Mouse (Mus musculus): Measurements from ENCODE around the gene Cep128.

Gene Cep128

GRCm38 (mm10) chr12:91307733-91308132, 76.5 kb downstream of the Cep128 start:
- DNase-seq (ENCODE audit: low spot score): no peak

GRCm38 (mm10) chr12:91305769-91306168, 78.4 kb downstream of the Cep128 start:
- no peak for DNase-seq (ENCODE audit: low spot score)

- no peak for DNase-seq (ENCODE audit: low spot score)
Measured at GRCm38 (mm10) chr12:91305038-91305437, 79.2 kb downstream of the Cep128 start.

- no peak for DNase-seq (ENCODE audit: low spot score)
Measured at GRCm38 (mm10) chr12:91298700-91299099, 85.5 kb downstream of the Cep128 start.

GRCm38 (mm10) chr12:91295870-91296269, 88.3 kb downstream of the Cep128 start:
- DNase-seq (ENCODE audit: low spot score): no peak

- no peak for DNase-seq (ENCODE audit: low spot score)
Measured at GRCm38 (mm10) chr12:91295436-91295835, 88.8 kb downstream of the Cep128 start.

- DNase-seq (ENCODE audit: low spot score): no peak
Measured at GRCm38 (mm10) chr12:91273936-91274335, 110.3 kb downstream of the Cep128 start.

GRCm38 (mm10) chr12:91269634-91270033, 114.6 kb downstream of the Cep128 start:
- DNase-seq (ENCODE audit: low spot score): no peak

GRCm38 (mm10) chr12:91268974-91269373, 115.2 kb downstream of the Cep128 start:
- DNase-seq (ENCODE audit: low spot score): no peak

GRCm38 (mm10) chr12:91266014-91266413, 118.2 kb downstream of the Cep128 start:
- no peak for DNase-seq (ENCODE audit: low spot score)

- DNase-seq (ENCODE audit: low spot score): no peak
Measured at GRCm38 (mm10) chr12:91265462-91265861, 118.7 kb downstream of the Cep128 start.

- DNase-seq (ENCODE audit: low spot score): no peak
Measured at GRCm38 (mm10) chr12:91264828-91265355, 119.3 kb downstream of the Cep128 start.

GRCm38 (mm10) chr12:91263705-91264104, 120.5 kb downstream of the Cep128 start:
- DNase-seq (ENCODE audit: low spot score): no peak

- DNase-seq (ENCODE audit: low spot score): no peak
Measured at GRCm38 (mm10) chr12:91262801-91263200, 121.4 kb downstream of the Cep128 start.

GRCm38 (mm10) chr12:91256334-91256733, 127.9 kb downstream of the Cep128 start:
- DNase-seq (ENCODE audit: low spot score): no peak

- no peak for DNase-seq (ENCODE audit: low spot score)
Measured at GRCm38 (mm10) chr12:91254831-91255230, 129.4 kb downstream of the Cep128 start.

GRCm38 (mm10) chr12:91220609-91221008, 163.6 kb downstream of the Cep128 start:
- DNase-seq (ENCODE audit: low spot score): no peak

GRCm38 (mm10) chr12:91205550-91205949, 178.7 kb downstream of the Cep128 start:
- DNase-seq (ENCODE audit: low spot score): no peak

GRCm38 (mm10) chr12:91204330-91204729, 179.9 kb downstream of the Cep128 start:
- no peak for DNase-seq (ENCODE audit: low spot score)

- no peak for DNase-seq (ENCODE audit: low spot score)
Measured at GRCm38 (mm10) chr12:91202496-91202895, 181.7 kb downstream of the Cep128 start.

GRCm38 (mm10) chr12:91189111-91189510, 195.1 kb downstream of the Cep128 start:
- DNase-seq (ENCODE audit: low spot score): no peak

- no peak for DNase-seq (ENCODE audit: low spot score)
Measured at GRCm38 (mm10) chr12:91185564-91185963, 198.6 kb downstream of the Cep128 start.

- no peak for DNase-seq (ENCODE audit: low spot score)
Measured at GRCm38 (mm10) chr12:91184616-91185015, 199.6 kb downstream of the Cep128 start.

GRCm38 (mm10) chr12:91183928-91184327, 200.3 kb downstream of the Cep128 start:
- DNase-seq (ENCODE audit: low spot score): no peak
